Mouse (Mus musculus) liver, embryonic 16.5 days (tissue): Measurements from ENCODE around the gene Lbhd2. TPM values are rescaled to one million over a fixed set of nuclear protein-coding genes. Genes with fewer than 3 reads are reported as not detected.

ENCODE experiments used
- ATAC-seq: fragments of 200-750 bp; cut with Nextera tagmentation; 2 replicates; pipeline ENCODE4 v1.8.0; 2017; ENCODE audit warnings: low read depth, mild to moderate bottlenecking, moderate number of reproducible peaks, moderate library complexity
- H3K27ac ChIP-seq: fragments of 300-500 bp; sonication (generic); 2 replicates; pipeline ENCODE4 v1.5.1; 2014; ENCODE audit warnings: mild to moderate bottlenecking, low read length
- H3K27me3 ChIP-seq: fragments of 300-500 bp; sonication (generic); 2 replicates; pipeline ENCODE4 v1.6.1; 2014; ENCODE audit warnings: low read depth, low read length, mixed read lengths; ENCODE audit not compliant: control insufficient read depth, insufficient read depth
- H3K36me3 ChIP-seq: fragments of 300-500 bp; sonication (generic); 2 replicates; pipeline ENCODE4 v1.6.1; 2014; ENCODE audit warnings: mild to moderate bottlenecking; ENCODE audit not compliant: control insufficient read depth, insufficient read depth
- H3K4me1 ChIP-seq: fragments of 300-500 bp; sonication (generic); 2 replicates; pipeline ENCODE4 v1.6.1; 2014; ENCODE audit warnings: low read depth, low read length, mixed read lengths; ENCODE audit not compliant: control insufficient read depth
- H3K4me2 ChIP-seq: fragments of 300-500 bp; sonication (generic); 2 replicates; pipeline ENCODE4 v1.6.1; 2014; ENCODE audit warnings: low read depth, low read length, mixed read lengths
- H3K4me3 ChIP-seq: fragments of 300-500 bp; sonication (generic); 2 replicates; pipeline ENCODE4 v1.5.1; 2014; ENCODE audit warnings: low read depth, mild to moderate bottlenecking, low read length
- H3K9ac ChIP-seq: fragments of 300-500 bp; sonication (generic); 2 replicates; pipeline ENCODE4 v1.6.1; 2014; ENCODE audit warnings: low read depth, low read length
- H3K9me3 ChIP-seq: fragments of 300-500 bp; sonication (generic); replicated peaks from 2 replicates; pipeline ENCODE4 v1.6.1; 2016; ENCODE audit warnings: low read length; ENCODE audit not compliant: control insufficient read depth
- WGBS: fragments of 180-500 bp; shearing (Covaris S2); extraction: QIAGEN DNeasy Blood & Tissue Kit; methylation state at CpG from one replicate; pipeline ENCODE4 v1.1.7; 2014; ENCODE audit not compliant: insufficient replicate concordance; 5-methylcytosine and 5-hydroxymethylcytosine counted together
- polyA plus RNA-seq: library from polyadenylated mRNA; unstranded; fragments of >200 nt; fragmentation: Nextera tagmentation; extraction: Ambion mirVana; gene quantifications from 2 replicates; pipeline ENCODE4 v1.2.1, GENCODE M21; 2015

Lbhd2 gene
- polyA plus RNA-seq, 1 experiment from 2014 or later = not detected

GRCm38 (mm10) chr12:111427438-111428113 is 21.0 kb downstream of the Lbhd2 start:
- H3K4me1 ChIP-seq = peaks cover 34% of the 10 kb centered on the region
- WGBS = 64% methylated on average over 12 of the region's 12 CpGs

GRCm38 (mm10) chr12:111428364-111428763 is 21.8 kb downstream of the Lbhd2 start:
- no peak overlapping the region for H3K4me3 ChIP-seq
- H3K9ac ChIP-seq = no peak overlapping the region
- H3K9me3 ChIP-seq = no peaks in the 10 kb centered on the region
- peaks cover 42% of the 10 kb centered on the region for H3K4me1 ChIP-seq
- ATAC-seq = no peak
- H3K4me2 ChIP-seq = no peak overlapping the region
- 38% methylated on average over 8 of the region's 8 CpGs for WGBS
- H3K36me3 ChIP-seq = no peaks in the 10 kb centered on the region
- peaks cover 56% of the 10 kb centered on the region for H3K27me3 ChIP-seq
- no peak overlapping the region for H3K27ac ChIP-seq

More at GRCm38 (mm10) chr12:111427438-111428113, 21.0 kb downstream of the Lbhd2 start:
- peaks cover 64% of the 10 kb centered on the region for H3K27me3 ChIP-seq
- no peaks in the 10 kb centered on the region for H3K9me3 ChIP-seq
- no peak overlapping the region for H3K27ac ChIP-seq
- H3K4me2 ChIP-seq = no peak overlapping the region
- H3K9ac ChIP-seq = no peak overlapping the region
- no peak overlapping the region for H3K4me3 ChIP-seq
- ATAC-seq = no peak
- no peaks in the 10 kb centered on the region for H3K36me3 ChIP-seq

GRCm38 (mm10) chr12:111428961-111429911 is 22.6 kb downstream of the Lbhd2 start:
- Histone ChIP-seq H3K4me3 (peak overlapping the region; percentile 46), H3K9ac (peak overlapping the region; percentile 14), H3K27me3 (peaks cover 48% of the 10 kb centered on the region), H3K4me1 (peaks cover 48% of the 10 kb centered on the region), H3K27ac (no peak overlapping the region), H3K36me3 (no peaks in the 10 kb centered on the region), H3K9me3 (no peaks in the 10 kb centered on the region), H3K4me2 (peak overlapping the region; percentile 68)
- 0 out of 2 replicates have a peak, but pooled peaks have one; percentile 8 for ATAC-seq
- 4% methylated on average over 40 of the region's 40 CpGs for WGBS

GRCm38 (mm10) chr12:111430049-111430867 is 23.6 kb downstream of the Lbhd2 start:
- Histone ChIP-seq H3K4me1 (peaks cover 58% of the 10 kb centered on the region), H3K9ac (no peak overlapping the region; the same call in 1 of the 2 replicates), H3K27me3 (peaks cover 38% of the 10 kb centered on the region), H3K9me3 (no peaks in the 10 kb centered on the region), H3K4me2 (peak overlapping the region; percentile 68), H3K36me3 (no peaks in the 10 kb centered on the region), H3K4me3 (peak overlapping the region; percentile 46), H3K27ac (peak overlapping the region; percentile 12; the same call in 1 of the 2 replicates)
- WGBS = 20% methylated on average over 27 of the region's 27 CpGs
- no peak for ATAC-seq

- Histone ChIP-seq H3K4me1 (peaks cover 67% of the 10 kb centered on the region), H3K4me3 (no peak overlapping the region), H3K27me3 (peaks cover 31% of the 10 kb centered on the region), H3K36me3 (no peaks in the 10 kb centered on the region), H3K4me2 (no peak overlapping the region), H3K27ac (peak overlapping the region; percentile 12; the same call in 1 of the 2 replicates), H3K9me3 (no peaks in the 10 kb centered on the region), H3K9ac (no peak overlapping the region)
- no peak for ATAC-seq
- WGBS = 52% methylated on average over 14 of the region's 14 CpGs
These were observed 24.5 kb downstream of the Lbhd2 start for GRCm38 (mm10) chr12:111430868-111431817.

- Histone ChIP-seq H3K4me3 (no peak overlapping the region), H3K27ac (peak overlapping the region; percentile 16), H3K36me3 (no peaks in the 10 kb centered on the region), H3K4me2 (no peak overlapping the region), H3K9ac (no peak overlapping the region), H3K9me3 (no peaks in the 10 kb centered on the region), H3K27me3 (peaks cover 31% of the 10 kb centered on the region), H3K4me1 (peaks cover 73% of the 10 kb centered on the region)
- ATAC-seq = no peak
- 41% methylated on average over 4 of the region's 4 CpGs for WGBS
These were observed 25.5 kb downstream of the Lbhd2 start for GRCm38 (mm10) chr12:111432097-111432496.

GRCm38 (mm10) chr12:111432751-111433331 is 26.2 kb downstream of the Lbhd2 start:
- peaks cover 31% of the 10 kb centered on the region for H3K27me3 ChIP-seq
- H3K27ac ChIP-seq = peak overlapping the region; percentile 16
- no peak overlapping the region for H3K4me2 ChIP-seq
- ATAC-seq = no peak
- H3K4me1 ChIP-seq = peaks cover 80% of the 10 kb centered on the region
- no peak overlapping the region; the same call in 1 of the 2 replicates for H3K9ac ChIP-seq
- WGBS = 46% methylated on average over 4 of the region's 5 CpGs
- no peaks in the 10 kb centered on the region for H3K36me3 ChIP-seq
- no peaks in the 10 kb centered on the region for H3K9me3 ChIP-seq
- H3K4me3 ChIP-seq = no peak overlapping the region
